Comparison of ENCODE assay signal across 8 mouse cellular contexts in genomic region chr2:35609317-35609716, GRCm38 (mm10). TPM values are rescaled to one million over a fixed set of nuclear protein-coding genes. Genes with fewer than 3 reads are reported as not detected.
DNase-seq lines count a peak whose midpoint lies in the region; ATAC-seq lines count a peak whose summit lies in the region.

No protein-coding gene starts in this region.

- DNase-seq in right cerebral cortex, adult 18-20 months = peak; percentile 56
- no peak for DNase-seq in right cerebral cortex, postnatal 4 days
- DNase-seq in lung, postnatal 36 days = peak; percentile 47

- no peak overlapping the region for H3K27ac ChIP-seq in forebrain, embryonic 13.5 days
- H3K27ac ChIP-seq in forebrain, embryonic 15.5 days (replicated peaks) = no peak overlapping the region
- H3K27ac ChIP-seq in heart, embryonic 15.5 days = peak overlapping the region; percentile 78

- no peak overlapping the region for H3K4me2 ChIP-seq in forebrain, embryonic 13.5 days
- no peak overlapping the region for H3K4me2 ChIP-seq in forebrain, embryonic 15.5 days (replicated peaks)
- H3K4me2 ChIP-seq in heart, embryonic 15.5 days = peak overlapping the region; percentile 36

- H3K9ac ChIP-seq in forebrain, embryonic 13.5 days = no peak overlapping the region
- no peak overlapping the region for H3K9ac ChIP-seq in forebrain, embryonic 15.5 days (replicated peaks)
- H3K9ac ChIP-seq in heart, embryonic 15.5 days = peak overlapping the region; percentile 34

- 69% methylated on average over 9 of the region's 9 CpGs for WGBS in forebrain, embryonic 13.5 days
- 63% methylated on average over 9 of the region's 9 CpGs for WGBS in forebrain, embryonic 15.5 days
- WGBS in heart, embryonic 15.5 days = 21% methylated on average over 9 of the region's 9 CpGs

- H3K4me3 ChIP-seq in forebrain, embryonic 13.5 days = no peak overlapping the region
- H3K4me3 ChIP-seq in forebrain, embryonic 15.5 days = no peak overlapping the region
- H3K4me3 ChIP-seq in heart, embryonic 15.5 days = no peak overlapping the region

- H3K36me3 ChIP-seq in forebrain, embryonic 13.5 days (ENCODE audit: poor library complexity, severe bottlenecking) = no peaks in the 10 kb centered on the region
- H3K36me3 ChIP-seq in forebrain, embryonic 15.5 days = no peaks in the 10 kb centered on the region
- no peaks in the 10 kb centered on the region for H3K36me3 ChIP-seq in heart, embryonic 15.5 days

- no peaks in the 10 kb centered on the region for H3K9me3 ChIP-seq in forebrain, embryonic 13.5 days (replicated peaks)
- no peaks in the 10 kb centered on the region for H3K9me3 ChIP-seq in forebrain, embryonic 15.5 days
- no peaks in the 10 kb centered on the region for H3K9me3 ChIP-seq in heart, embryonic 15.5 days (replicated peaks)

- peak; percentile 16; the same call in 1 of the 2 replicates for ATAC-seq in forebrain, embryonic 13.5 days
- ATAC-seq in forebrain, embryonic 15.5 days (replicated peaks) = no peak
- peak; percentile 84 for ATAC-seq in heart, embryonic 15.5 days (replicated peaks; ENCODE audit: insufficient number of reproducible peaks, insufficient read depth, low FRiP score, low read depth)
- no peak for ATAC-seq in CD4-positive, CD25-positive, alpha-beta regulatory T cell, adult 4 months
- no peak for ATAC-seq in activated CD4-positive, CD25-positive, alpha-beta regulatory T cell, adult 4 months

- no peaks in the 10 kb centered on the region for H3K27me3 ChIP-seq in forebrain, embryonic 13.5 days
- H3K27me3 ChIP-seq in forebrain, embryonic 15.5 days = no peaks in the 10 kb centered on the region
- no peaks in the 10 kb centered on the region for H3K27me3 ChIP-seq in heart, embryonic 15.5 days

- H3K4me1 ChIP-seq in forebrain, embryonic 13.5 days = peaks cover 35% of the 10 kb centered on the region
- H3K4me1 ChIP-seq in forebrain, embryonic 15.5 days = peaks cover 26% of the 10 kb centered on the region
- H3K4me1 ChIP-seq in heart, embryonic 15.5 days (replicated peaks) = peaks cover 94% of the 10 kb centered on the region

RNA-seq across cellular contexts. Expression of gene Dab2ip, which starts 51.3 kb away (rescaled TPM):
- polyA plus RNA-seq in forebrain, embryonic 13.5 days (2015; fragmentation: Nextera tagmentation; extraction: Ambion mirVana) = 27.4 and 27.6 TPM in 2 replicates
- 66.6 and 97.0 TPM in 2 replicates for polyA plus RNA-seq in forebrain, embryonic 15.5 days (2015; fragmentation: Nextera tagmentation; extraction: Ambion mirVana)
- 44.0 and 46.9 TPM in 2 replicates for polyA plus RNA-seq in heart, embryonic 15.5 days (2015; fragmentation: Nextera tagmentation; extraction: Ambion mirVana)
- polyA plus RNA-seq in CD4-positive, CD25-positive, alpha-beta regulatory T cell, adult 4 months (2017; shearing (Covaris generic)) = under 1 TPM; 0.30 to 0.53 TPM
- under 1 TPM; 0.26 to 0.68 TPM for polyA plus RNA-seq in activated CD4-positive, CD25-positive, alpha-beta regulatory T cell, adult 4 months (2017; shearing (Covaris generic))

Comparison
In these comparisons a context has a peak if more than half of its experiments do, and no peak if none do; other contexts are left out.
1. ATAC-seq: peak in forebrain, embryonic 13.5 days (single experiment) and heart, embryonic 15.5 days (single experiment); none in forebrain, embryonic 15.5 days (single experiment), CD4-positive, CD25-positive, alpha-beta regulatory T cell, adult 4 months (single experiment) and activated CD4-positive, CD25-positive, alpha-beta regulatory T cell, adult 4 months (single experiment).
2. RNA of gene Dab2ip, which starts 51.3 kb away (polyA plus RNA-seq): 66.6 to 97.0 TPM in forebrain, embryonic 15.5 days, 44.0 to 46.9 TPM in heart, embryonic 15.5 days and 27.4 to 27.6 TPM in forebrain, embryonic 13.5 days; 0.26 to 0.68 TPM in activated CD4-positive, CD25-positive, alpha-beta regulatory T cell, adult 4 months and 0.30 to 0.53 TPM in CD4-positive, CD25-positive, alpha-beta regulatory T cell, adult 4 months; every median in the first group is over 10 times any median in the second.